Mouse (Mus musculus) embryonic fibroblast, embryonic 13.5 days (primary cell): ENCODE results near the gene Tubgcp6. TPM values are rescaled to one million over a fixed set of nuclear protein-coding genes. Genes with fewer than 3 reads are reported as not detected.

Experiments
- H3K27ac ChIP-seq: 2 replicates; pipeline ENCODE4 v1.5.1; 2012; ENCODE audit warnings: low read length, control low read depth, inconsistent platforms; ENCODE audit not compliant: insufficient read depth
- H3K4me1 ChIP-seq: 2 replicates; pipeline ENCODE4 v1.6.1; 2011; ENCODE audit warnings: low read length; ENCODE audit not compliant: control insufficient read depth, insufficient read depth
- H3K4me3 ChIP-seq: 2 replicates; pipeline ENCODE4 v1.5.1; 2011; ENCODE audit warnings: mild to moderate bottlenecking, control low read depth, low read length; ENCODE audit not compliant: insufficient read depth
- CTCF ChIP-seq: IDR thresholded peaks from 2 replicates; pipeline ENCODE4 v1.5.1; 2011; ENCODE audit warnings: mild to moderate bottlenecking, control low read depth, low read length, moderate library complexity, borderline replicate concordance; ENCODE audit not compliant: insufficient read depth
- POLR2A ChIP-seq: IDR thresholded peaks from 2 replicates; pipeline ENCODE4 v1.6.1; 2011; ENCODE audit warnings: low read depth, mild to moderate bottlenecking, control low read depth, low read length, moderate library complexity
- polyA plus RNA-seq: library from polyadenylated mRNA; stranded (reverse); fragments of >200 nt; gene quantifications from 2 replicates; pipeline ENCODE4 v1.2.4, GENCODE M21; 2011; ENCODE audit warnings: low read depth; ENCODE audit not compliant: missing spikeins, insufficient read length

Tubgcp6 gene
- polyA plus RNA-seq, 1 experiment: 13.5 TPM

- H3K4me3 ChIP-seq: no peak overlapping the region
- H3K27ac ChIP-seq: no peak overlapping the region
- H3K4me1 ChIP-seq: no peaks in the 10 kb centered on the region; the same call in 1 of the 2 replicates
These were observed 29.4 kb upstream of the Tubgcp6 start for GRCm38 (mm10) chr15:89152312-89152711.

GRCm38 (mm10) chr15:89150041-89150390 is 27.1 kb upstream of the Tubgcp6 start:
- no peak overlapping the region for H3K27ac ChIP-seq
- TF ChIP-seq POLR2A (no peak), CTCF (no peak)
- H3K4me3 ChIP-seq: no peak overlapping the region
- H3K4me1 ChIP-seq: no peaks in the 10 kb centered on the region; the same call in 1 of the 2 replicates

More at GRCm38 (mm10) chr15:89152312-89152711, 29.4 kb upstream of the Tubgcp6 start:
- TF ChIP-seq CTCF (no peak), POLR2A (no peak)

GRCm38 (mm10) chr15:89149271-89150040 is 26.5 kb upstream of the Tubgcp6 start, which contains the start of gene Mapk11:
TSS of gene Mapk11 (minus strand) at chr15:89149628.
- H3K27ac ChIP-seq: no peak within 1 kb of the TSS
- no peaks in the 10 kb centered on the region; the same call in 1 of the 2 replicates for H3K4me1 ChIP-seq
- no peak for TF ChIP-seq CTCF
- TF ChIP-seq POLR2A: 0 out of 2 replicates have a peak, but pooled peaks have one; percentile 32
- peak within 1 kb of the TSS; percentile 67 for H3K4me3 ChIP-seq

DNA sequence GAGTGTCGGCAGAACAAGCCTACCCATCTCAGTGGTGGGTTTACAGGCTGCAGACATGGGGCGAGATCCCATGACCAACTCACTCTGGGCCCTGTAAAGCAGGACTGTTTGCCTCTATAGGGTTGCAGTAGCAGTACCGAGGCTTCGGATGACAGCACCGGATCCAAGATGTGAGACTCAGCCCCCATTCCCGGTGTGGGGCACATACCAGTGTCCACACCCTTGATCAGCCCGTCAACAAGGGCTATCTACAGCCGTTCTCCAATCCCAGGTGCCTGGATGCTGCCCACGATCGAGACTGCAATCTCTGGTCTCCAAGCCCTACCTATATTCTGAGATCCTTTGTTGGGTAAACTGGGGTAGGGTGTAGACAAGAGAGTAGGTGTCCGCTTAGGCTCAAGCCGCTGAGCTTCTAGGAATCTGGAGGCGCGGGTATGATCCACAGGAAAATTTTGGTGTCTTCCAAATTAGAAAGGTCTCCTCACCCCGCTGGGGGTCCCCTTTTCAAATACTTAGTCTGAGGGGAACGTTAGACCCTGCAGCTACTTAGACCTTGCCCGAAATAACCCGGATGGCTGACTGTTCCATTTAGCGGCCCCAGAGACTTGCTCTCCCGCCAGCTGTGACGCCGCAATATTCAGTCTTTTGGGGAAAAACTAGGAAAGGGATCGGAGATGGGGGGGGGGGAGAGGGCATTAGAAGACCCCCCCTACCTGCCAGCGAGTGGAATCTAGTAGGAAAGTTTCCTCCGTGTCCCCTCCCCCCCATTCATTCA is 25.8 kb upstream of the Tubgcp6 start:
- Histone ChIP-seq H3K4me3 (peak overlapping the region; percentile 67), H3K4me1 (no peaks in the 10 kb centered on the region; the same call in 1 of the 2 replicates), H3K27ac (no peak overlapping the region)
- no peak for TF ChIP-seq POLR2A

GRCm38 (mm10) chr15:89147895-89148294 is 25.0 kb upstream of the Tubgcp6 start:
- Histone ChIP-seq H3K27ac (no peak overlapping the region), H3K4me1 (no peaks in the 10 kb centered on the region; the same call in 1 of the 2 replicates), H3K4me3 (no peak overlapping the region)
- no peak for TF ChIP-seq POLR2A
- TF ChIP-seq CTCF: no peak

DNA sequence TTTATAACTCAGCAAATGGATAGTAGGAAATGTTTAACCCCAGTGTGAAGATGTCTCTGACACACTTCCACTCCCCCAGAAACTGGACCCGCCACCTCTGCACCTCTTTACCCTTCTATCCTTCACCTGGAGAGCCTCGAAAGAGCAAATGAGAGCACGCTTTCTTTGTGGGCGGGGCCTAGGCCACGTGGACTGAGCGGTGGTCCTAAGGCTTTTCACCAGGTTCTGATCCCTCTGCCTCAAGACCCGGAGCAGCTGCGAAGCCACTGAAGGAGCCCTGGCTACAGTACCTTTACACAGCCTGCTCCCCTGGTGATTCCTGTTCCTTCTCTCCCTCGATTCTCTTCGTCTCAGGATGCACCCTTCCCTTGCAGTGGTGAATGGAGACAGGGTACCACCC is 24.5 kb upstream of the Tubgcp6 start:
- H3K4me1 ChIP-seq: no peaks in the 10 kb centered on the region; the same call in 1 of the 2 replicates
- no peak overlapping the region for H3K4me3 ChIP-seq
- TF ChIP-seq POLR2A (no peak), CTCF (no peak)
- H3K27ac ChIP-seq: no peak overlapping the region

- TF ChIP-seq POLR2A (no peak), CTCF (no peak)
- H3K4me1 ChIP-seq: no peaks in the 10 kb centered on the region; the same call in 1 of the 2 replicates
- H3K4me3 ChIP-seq: no peak overlapping the region
- H3K27ac ChIP-seq: no peak overlapping the region
These were observed 24.1 kb upstream of the Tubgcp6 start for GRCm38 (mm10) chr15:89147024-89147423.

GRCm38 (mm10) chr15:89146537-89146936 is 23.6 kb upstream of the Tubgcp6 start:
- H3K27ac ChIP-seq: no peak overlapping the region
- no peaks in the 10 kb centered on the region; the same call in 1 of the 2 replicates for H3K4me1 ChIP-seq
- TF ChIP-seq CTCF (no peak), POLR2A (no peak)
- no peak overlapping the region for H3K4me3 ChIP-seq

- no peak overlapping the region for H3K27ac ChIP-seq
- TF ChIP-seq CTCF: no peak
- no peak for TF ChIP-seq POLR2A
- no peaks in the 10 kb centered on the region; the same call in 1 of the 2 replicates for H3K4me1 ChIP-seq
- H3K4me3 ChIP-seq: no peak overlapping the region
These were observed 23.0 kb upstream of the Tubgcp6 start for GRCm38 (mm10) chr15:89145813-89146350.

DNA sequence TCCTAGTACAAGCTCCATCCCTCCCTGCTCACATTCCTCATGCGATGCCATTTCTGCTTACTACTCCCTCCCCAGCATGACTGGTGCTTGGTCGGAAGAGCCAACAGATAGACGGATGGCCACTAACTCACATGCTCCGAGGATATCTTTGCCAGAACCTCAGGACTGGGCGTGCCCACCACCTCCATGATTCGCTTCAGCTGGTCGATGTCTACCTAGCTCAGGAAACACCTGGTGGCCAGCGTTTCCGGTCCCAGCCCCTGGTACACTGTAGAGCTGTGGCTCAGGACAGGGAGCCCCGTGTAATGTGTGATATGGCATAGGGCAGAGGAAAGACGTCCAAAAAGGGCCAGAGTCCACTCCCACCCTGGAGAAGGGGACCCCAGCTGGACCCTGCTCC is 22.1 kb upstream of the Tubgcp6 start:
- H3K27ac ChIP-seq: no peak overlapping the region
- TF ChIP-seq POLR2A (no peak), CTCF (no peak)
- no peak overlapping the region for H3K4me3 ChIP-seq
- no peaks in the 10 kb centered on the region; the same call in 1 of the 2 replicates for H3K4me1 ChIP-seq
